Mouse (Mus musculus) liver (tissue): ENCODE measurements at regions not wholly inside any gene's neighbourhood (a gene's known extent, or its start where the extent isn't known, plus 50 kb on each side); places are given as distances from the start of the nearest gene placed in this dataset.

Experiments used
- DNase-seq: peaks from one replicate; pipeline ENCODE4 v3.0.0-alpha.2; 2020; ENCODE audit warnings: mixed read lengths

DNA sequence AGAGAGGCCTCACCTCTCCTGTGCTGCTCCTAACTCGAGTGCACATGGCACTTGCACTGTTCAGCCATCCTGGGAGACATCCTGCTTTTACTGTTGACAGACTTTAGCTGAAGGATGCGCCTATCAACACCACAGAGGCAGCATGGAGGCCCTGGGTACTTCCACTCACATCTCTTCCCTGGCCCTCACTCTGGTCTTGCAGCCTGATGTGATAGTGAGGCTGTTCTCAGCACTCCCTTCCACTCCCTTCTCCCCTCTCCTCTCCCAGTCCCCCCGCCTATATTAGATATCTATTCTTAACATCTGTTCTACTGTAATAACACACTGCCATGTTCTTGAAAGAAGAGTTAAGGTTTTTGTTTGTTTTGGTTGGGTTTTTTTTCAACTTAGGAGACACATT, 50.2 kb upstream of the Bod1 start:
- peak; percentile 30 for DNase-seq

DNA sequence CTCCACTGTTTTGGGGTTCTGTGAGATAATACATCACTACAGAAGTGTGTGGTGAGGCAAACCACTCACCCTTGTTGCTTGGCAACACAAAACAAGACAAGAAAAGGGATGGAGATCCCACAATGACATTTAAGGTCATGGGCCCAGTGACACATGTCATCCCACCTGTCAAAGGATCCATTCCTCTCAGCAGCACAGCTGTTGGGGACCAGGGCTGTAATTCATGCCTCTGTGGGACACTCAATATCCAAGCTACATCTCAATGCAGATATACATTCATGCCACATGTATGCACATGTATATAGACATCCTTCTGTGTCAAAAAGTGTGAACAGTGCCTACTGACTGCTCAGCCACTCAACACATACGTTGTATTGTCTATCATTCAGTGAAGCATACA, 52.8 kb upstream of the Bod1 start:
- DNase-seq, result no peak

DNA sequence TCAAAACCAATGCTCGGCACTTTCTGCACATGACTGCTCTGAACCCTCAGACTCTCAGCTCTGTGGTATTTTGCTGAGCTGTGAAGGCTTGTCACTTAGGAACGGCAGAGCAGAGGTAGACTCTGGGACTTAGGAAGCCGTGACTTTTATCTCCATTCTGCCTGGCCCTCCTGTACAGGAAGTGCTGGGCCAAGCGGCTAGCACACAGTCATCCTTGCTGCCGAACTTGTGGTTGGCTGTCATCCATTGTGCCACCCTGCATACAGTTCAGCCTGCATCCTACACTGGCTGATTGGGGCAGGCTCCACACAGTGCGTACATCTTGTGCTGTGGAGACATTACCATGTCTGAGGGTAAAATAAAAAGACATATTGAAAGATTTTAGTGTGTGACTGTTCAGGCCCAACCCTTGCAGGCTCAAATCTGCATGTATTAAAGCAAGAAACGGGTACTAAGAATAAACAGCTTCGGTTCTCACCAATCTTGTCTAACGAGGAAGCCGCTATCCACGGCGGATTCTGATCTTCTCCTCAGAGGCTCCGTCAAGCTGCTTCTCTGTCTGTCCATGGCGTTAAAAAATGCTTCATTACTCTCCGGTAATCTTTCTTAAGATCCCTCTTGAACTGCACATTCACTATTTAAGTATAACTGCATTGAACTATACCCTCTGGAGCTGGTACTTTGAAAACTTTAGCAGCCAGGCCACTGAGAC, 54.4 kb upstream of the Bod1 start:
- peak; percentile 41 for DNase-seq

DNA sequence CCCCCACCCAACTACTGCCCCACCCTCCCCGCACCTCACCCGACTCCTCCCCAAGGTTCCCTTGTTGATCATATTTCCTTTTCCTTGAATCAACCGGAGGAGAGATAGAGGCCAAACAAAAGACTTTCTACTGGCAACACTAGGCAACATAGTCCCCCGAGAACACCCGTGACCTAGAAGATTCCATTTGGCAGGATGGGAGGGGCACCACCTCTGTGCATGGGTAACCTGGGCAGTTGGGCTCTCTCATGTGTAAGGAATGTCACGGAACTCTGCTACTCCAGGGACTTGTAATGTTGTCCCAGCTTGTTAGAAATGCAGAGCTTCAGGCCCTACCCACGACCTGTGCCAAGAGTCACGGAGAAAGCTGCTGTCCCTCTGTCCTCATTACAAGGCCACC, 55.6 kb upstream of the Bod1 start:
- DNase-seq, result no peak

DNA sequence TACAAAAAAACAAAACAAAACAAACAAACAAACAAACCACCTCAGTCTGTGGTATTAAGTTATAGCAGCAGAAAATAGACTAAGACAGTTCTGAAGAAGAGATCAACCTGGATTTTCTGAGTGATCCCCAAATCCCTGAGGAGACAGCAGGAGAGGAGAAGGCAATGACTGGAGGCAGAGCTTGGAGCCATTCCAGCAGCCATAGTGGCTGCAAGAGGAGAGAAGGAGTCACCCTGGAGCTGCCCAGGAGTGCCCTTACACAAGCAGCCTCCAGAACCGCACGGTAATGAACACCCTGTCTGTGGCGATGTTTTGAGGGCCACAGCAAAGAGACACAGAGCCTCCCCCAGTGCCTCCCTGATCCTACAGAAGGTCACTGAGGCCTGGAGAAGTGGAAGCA, 58.0 kb upstream of the Bod1 start:
- DNase-seq, result no peak

DNA sequence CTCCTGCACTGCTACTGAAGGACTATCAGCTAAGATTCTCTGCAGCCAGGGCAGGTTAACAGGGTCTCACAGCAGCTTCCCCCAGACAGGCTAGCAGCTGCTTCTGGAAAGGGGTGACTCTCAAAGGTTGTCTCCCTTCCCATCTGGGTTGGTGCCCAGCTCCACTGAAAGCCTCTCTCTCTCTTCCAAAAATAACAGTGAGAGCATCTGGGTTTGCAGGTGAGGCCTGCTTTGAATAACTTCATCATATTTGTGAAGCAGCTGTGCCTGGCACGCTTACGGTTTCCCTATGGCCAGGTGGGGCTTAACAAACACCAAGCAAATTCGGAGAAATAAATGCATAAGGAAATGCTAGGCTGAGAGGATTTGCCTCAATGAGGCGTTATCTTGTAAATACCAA, 58.5 kb upstream of the Bod1 start:
- no peak for DNase-seq

DNA sequence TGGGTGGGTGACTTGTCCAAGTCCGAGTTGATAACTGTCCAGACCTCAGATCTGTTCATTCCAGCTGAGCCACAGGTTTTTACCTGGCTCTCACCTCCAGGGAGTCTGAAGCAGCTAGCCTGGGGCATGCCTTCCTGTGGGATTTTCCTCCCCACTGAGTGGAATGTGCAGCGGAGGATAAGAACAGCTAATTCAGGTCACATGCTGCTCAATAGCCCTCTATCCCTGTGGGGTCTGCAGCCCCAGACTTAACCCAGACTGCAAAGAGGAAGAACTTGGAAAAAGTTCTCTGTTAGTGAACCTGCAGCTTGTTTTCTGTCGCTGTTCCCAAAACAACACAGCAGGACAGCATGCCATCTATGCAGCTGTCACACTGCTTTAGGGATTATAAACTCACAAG, 59.0 kb upstream of the Bod1 start:
- DNase-seq, result no peak

DNA sequence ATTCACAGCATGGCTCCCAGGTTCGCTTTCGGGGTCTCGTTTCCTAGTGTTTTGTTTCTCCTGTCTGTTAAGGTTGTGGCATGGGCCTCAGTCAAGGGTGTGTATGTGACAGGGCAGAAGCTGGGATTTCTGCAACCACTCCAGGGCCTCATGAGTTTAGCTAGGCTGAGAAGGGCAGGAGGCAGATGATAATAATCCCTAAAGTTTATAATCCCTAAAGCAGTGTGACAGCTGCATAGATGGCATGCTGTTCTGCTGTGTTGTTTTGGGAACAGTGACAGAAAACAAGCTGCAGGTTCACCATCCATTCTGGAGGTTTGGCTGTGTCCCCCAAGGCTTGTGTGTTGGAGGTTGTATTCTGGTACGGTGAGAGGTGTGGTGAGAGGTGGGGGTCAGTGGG, 59.8 kb upstream of the Bod1 start:
- no peak for DNase-seq

DNA sequence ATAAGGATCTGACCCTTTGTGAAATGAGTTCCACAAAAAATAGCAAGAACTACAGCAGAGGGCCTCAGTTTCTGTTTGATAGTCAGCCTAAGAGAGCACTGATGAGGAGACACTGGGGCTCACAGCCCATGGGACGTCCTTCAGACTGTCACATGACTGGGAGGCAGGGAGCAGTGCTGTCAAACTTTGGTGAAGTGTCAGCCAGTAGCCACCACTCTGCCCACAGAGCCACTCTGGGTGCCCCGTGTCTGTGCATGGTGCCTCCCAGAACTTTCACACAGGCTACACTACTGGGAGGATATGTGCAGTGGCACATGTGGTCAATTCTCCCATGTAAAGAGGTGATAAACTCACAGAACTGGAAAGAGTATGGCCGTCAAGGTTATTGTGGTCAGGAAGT, 60.7 kb upstream of the Bod1 start:
- DNase-seq, result peak; percentile 16

DNA sequence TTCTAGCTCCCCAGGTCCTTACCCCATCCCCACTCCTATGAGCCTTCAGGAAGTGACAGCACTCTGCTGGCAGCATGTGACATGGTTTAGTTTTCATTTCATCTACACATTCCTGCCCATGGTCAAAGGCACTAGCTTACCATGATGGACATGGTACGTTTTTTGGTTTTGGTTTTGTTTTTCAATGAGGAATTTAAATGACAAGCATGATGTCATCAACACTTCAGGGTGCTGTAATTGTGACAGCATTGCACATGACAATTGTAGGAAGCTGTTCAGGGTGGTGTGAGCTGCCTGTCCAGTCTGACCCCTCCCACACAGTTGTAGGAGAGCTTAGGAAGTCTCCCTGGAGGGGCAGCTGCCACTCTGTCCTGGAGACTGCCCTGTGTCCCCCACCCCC, 61.3 kb upstream of the Bod1 start:
- no peak for DNase-seq

DNA sequence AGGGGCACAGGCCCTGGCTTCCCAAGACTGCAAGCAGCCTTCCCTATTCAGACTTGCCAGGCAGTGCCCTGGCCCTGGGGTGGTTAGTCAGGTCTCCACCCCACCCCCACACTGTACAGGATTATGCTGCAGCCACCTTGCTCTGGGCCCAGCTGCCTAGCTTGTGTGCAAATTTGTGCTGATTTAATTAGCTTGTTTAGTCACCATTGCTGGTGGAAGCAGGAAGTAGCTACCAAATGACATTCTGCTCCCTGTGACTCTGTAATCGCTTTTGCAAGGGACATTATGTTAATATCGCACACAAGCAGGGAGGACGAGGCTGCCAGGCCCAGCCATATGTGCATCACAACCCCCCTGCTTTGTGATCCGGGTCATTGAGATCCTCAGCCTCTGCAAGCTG, 62.4 kb upstream of the Bod1 start:
- no peak for DNase-seq

DNA sequence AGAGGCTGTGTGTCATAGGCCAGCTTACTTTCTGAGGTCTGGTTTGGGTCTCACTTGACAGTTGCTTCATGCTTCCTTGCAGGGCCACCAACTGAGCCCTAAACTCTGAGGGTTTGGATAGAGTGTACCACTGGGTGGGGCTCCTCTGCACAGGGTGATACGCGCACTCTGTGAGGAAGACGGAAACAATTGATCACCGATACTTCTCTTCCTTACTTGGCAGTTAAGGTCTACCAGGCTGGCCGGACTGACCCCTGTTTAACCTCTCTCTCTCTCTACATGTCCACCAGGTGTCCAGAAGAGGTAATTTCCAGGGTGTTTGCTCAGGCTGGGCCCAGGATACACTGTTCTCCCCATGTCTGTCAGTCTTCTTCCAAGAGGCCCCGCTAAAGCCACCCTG, 63.6 kb upstream of the Bod1 start:
- no peak for DNase-seq

DNA sequence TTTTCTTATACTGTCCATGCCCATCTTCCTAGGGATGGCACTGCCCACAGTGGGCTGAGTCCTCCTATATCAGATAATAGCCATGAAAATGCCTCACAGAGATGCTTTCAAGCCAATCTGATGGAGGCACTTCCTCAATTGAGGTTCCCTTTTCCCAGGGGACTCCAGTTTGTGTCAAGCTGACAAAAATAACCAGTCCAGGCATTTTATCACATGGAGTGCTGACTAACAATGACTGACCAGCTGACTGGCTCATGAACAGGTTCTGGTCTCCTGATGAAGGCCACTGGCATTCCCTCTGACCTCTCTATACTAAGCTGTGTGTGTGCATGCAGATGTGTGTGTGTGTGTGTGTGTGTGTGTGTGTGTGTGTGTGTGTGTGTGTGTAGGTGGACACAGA, 64.4 kb upstream of the Bod1 start:
- DNase-seq, result no peak

DNA sequence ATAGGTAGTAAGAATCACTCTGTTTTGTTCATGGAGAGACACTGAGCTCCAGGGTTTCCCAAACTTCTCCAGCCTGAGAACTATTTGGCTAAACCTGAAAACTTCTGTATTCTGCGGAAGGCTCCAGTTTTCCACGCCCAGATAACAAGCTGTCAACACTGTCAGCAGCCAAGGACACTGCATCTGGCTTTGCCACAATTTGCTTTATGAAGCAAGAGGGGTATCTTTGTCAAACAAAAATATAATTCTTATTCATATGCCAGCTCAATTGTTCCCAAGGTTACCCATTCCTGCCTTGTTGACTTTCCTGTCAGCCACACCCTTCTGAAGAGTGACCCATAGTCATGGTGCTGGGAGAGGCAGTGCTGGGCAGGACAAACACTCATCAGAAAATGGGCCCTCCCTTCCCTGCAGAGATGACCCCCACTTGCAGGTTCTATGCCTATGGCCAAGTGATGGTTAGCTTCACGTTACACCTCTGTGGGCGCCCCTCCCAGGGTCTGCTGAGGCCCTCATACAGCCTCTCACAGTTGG, 64.9 kb upstream of the Bod1 start:
- no peak for DNase-seq

DNA sequence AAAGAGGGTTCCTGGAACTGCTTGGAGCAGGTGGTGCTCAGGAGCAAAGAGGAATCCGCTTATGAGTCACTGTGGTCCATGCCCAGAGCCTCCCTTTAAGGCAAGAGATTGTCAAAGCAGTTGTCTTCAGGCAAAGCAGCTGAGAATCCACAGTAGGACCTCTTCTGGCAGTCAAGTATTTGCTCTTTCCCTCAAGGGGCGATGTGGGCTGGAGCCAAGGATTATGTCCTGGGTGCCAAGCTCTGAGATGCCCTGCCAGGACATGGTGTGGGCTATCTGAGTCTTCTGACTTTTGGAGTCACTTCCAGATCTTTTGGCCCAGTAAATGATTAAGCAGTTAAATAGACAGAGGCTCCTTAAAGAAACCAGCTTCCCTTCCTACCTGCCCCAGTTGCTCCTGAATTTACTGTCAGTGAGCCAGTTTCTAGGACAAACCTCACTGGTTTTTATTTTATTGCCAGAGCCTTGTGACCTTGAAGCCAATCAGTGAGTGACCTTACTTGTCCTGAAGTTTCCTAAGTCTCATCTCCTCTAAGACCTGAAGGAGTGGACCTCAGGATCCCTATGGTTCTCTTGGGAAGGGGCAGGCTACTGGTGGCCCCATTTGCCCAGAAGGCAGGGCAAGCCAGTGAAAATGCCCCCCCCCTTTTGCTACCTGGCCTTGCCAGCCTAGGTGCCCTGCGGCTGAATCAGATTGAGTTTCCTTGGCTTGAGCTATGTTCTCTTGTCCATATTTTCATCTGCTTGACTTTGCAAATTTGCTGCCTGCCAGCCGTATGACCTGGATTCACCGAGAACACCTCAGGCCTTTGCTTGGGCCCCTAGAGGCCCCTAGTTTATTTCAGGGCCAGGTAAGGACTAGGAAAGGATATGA, 66.7 kb upstream of the Bod1 start:
- no peak for DNase-seq

DNA sequence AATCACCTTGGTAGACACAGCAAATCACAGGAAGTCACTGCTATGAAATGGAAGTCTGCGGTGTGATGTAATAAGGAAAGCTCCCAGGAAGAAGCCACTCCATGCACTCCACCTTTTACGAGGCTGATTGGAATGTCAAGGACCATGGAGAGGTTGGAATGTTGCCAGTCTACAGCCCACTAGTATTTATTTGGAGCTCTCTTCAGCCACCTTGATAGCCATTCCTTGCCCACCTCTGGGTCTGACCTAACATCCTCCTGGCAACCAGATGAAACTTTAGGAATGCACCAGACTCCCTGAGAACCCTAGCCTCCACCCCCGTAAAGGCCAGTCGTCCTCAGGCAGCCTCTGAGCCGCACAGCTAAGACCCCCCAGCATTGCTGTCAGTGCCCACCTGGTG, 68.7 kb upstream of the Bod1 start:
- no peak for DNase-seq

DNA sequence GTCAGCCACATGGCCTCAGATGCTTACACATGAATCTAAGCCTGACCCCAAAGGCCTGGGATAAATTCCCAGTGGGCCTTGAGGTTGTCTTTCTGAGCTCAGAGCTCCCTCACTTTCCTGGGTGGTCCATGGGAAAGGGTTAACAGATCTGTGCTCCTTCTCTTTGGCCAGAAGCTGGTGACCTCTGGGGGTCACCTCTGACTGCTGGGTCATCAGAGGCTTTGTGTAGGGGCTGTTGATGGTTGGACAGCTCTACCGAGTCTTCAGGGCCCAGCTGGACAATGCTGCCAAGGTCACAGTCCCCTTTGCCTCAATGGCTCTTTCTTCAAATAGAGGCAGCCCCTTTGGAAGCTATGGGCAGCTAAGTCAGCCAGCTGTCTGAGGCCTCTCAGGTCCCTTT, 70.5 kb upstream of the Bod1 start:
- no peak for DNase-seq

DNA sequence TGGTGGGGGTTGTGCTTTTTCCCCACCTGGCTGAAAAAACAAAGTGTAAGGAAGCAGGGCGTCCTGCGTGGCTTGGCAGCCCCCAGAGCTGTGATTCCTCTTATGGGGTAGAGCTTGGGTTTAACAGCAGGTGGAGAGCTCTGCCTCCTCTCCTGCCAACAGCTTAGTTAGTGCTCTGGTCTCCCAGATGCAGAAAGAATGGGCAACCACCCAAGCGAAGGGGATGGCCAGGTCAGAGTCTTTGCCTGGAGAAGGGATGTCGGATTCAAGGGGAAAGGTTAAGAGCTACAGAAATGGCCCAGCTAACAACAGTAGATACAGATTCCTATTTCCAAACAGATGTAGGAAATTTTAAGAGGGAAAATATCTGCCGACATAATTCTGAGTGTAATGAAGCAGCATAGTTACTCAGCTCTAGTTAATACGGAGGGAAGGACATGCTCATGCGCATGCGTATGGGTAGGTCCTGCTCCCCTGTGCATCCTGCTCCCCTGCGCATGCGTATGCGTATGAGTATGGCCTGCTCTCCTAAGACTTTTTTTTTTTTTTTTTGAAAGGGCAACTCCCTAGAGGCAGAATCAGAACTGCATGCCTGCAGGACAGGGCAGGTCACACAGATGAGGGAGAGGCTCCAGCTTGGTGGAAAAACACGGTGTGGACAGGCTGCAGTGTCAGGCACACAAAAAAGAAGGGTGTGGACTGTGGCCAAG, 72.5 kb upstream of the Bod1 start:
- DNase-seq, result no peak

DNA sequence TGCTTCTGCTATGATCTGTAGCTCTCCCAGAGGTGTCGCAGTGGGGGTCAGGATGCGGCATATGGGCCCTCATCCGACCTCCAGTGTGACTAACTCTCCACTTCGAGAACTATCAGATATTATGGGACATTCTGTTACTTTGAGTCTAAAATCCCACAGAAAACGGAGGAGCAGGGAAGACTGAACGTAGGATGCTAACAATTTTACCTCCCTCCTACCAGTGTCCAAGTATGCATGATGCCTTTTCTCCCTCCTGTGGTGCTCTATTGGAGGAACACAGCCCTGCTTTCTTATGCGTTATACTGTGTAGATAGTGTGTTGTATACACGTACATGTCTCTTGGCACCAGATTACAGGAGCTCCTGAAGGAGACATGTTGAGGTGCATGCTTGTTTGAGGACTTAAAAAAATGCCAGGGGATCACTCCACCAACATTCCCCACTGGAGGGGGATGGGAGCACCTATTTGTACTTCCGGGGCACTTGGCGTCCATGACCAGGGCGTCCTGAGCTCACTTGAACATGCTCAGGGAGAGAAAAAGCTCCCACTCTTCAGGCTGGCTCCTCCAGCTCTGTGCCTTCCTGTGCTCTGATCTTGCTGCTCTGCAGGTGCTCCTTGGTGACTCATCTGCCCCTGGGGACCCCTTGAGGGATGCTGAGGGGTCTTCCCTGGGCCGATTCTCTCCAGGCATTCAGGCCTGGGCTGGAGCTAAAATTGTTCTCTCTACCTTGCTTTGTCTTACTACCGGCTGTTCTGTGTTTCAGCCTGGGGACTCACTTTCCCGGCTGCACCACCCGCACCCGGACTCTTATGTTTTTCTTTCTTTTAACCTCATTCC, 73.6 kb upstream of the Bod1 start:
- DNase-seq, result no peak

DNA sequence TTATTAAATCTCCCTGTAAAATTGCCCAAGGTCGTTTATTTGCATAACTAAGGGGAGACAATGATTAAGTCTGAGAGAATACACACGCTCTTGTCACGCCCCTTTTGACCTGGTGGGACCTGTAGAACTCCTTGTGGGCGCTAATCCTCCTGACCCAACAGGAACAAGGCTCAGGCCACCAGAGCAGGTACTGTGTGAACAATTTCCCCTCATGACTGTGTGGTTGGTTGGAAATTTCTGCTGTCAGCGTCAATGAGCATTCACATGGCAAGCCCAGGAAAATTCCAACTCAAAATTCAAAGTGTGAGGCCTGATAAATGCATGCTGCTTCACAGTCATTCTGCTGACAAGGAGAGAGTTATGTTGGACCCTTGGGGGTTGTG, 74.2 kb upstream of the Bod1 start:
- DNase-seq, result no peak

DNA sequence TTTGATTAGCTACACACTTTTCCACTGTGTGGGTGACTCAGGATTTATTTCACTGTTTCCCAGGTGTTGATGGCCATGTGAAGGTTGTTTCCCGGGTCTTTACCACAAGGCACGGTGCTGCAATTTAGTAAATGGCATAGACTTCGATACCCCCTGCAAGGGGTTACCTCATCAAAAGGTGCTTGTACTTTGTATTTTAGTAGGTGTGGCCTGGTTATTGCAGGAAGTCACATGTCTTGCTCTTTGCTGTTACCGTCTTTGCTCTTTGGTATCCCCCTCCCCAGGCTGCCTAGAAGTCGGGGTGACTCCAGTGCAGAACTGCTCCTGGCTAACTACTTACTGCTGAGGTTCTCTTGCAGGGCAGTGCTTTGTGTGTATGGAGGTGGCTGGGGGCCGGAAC, 74.8 kb upstream of the Bod1 start:
- no peak for DNase-seq

DNA sequence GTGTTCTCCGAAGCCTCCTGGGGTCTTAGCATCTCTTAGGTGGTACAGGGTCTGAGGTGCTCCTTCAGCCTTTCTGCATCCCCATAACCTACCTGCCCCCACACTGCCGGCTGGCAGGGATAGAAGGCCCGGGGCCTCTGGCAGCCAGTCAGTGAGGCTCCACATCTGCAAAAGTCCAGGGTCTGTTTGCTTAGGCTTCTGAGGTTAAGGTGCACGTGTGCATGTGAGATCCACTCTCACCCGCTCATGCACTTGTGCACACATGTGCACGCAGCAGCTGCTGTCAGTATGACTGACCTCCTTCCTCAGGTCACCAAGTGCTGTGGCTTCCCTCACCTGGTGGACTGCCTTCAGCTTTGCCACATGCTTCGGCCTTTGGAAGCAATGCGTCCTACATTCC, 75.3 kb upstream of the Bod1 start:
- no peak for DNase-seq

DNA sequence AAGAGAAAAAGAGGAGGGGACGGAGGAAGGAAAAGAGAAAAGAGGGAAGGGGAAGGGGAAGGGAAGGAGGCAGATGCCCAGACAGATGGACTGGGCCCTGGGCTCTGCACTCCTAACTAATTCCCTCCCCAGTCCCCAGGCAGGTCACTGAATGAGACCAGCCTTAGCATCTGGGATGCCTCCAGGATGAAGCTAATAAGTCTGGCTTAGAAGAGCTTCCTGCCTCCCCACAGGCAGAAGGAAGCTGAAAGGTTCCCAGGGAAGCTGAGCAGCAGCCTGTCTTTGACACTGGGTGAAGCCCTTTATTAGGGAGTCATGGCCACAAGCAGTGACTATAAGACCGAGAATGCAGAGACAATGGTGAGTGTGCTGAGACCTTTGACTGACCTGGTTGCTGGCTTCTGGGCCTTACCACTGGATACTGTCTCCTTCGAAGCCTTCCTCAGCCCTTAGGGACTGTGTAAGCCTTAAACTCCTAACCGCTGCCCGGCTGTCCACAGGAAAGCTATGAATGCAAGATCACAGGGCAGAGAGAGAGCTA, 76.7 kb upstream of the Bod1 start:
- no peak for DNase-seq
